Mouse (Mus musculus): ENCODE data around the gene Wiz. TPM values are rescaled to one million over a fixed set of nuclear protein-coding genes. Genes with fewer than 3 reads are reported as not detected.

The Wiz gene
- total RNA-seq, 1 experiment from 2014 or later: 58.3 TPM

Small RNA genes lying within 50 kb of the gene (microRNA-seq; reads per million reads assigned to microRNA genes)
- gene Gm22201: 0 reads per million in 2 experiments

Other genes with a start within 250 kb of the Wiz start
- gene Notch3, start 222.6 kb downstream of the Wiz start, total RNA-seq (2021): 11.3 and 11.8 TPM in 2 replicates
- not detected in 2 replicates for gene Ephx3, start 199.9 kb downstream of the Wiz start, total RNA-seq (2021)
- 122 and 143 TPM in 2 replicates for gene Brd4, start 104.7 kb downstream of the Wiz start, total RNA-seq (2021)
- gene Akap8, start 68.2 kb downstream of the Wiz start, total RNA-seq (2021): 85.2 and 89.0 TPM in 2 replicates
- 163 and 192 TPM in 2 replicates for gene Akap8l, start 38.8 kb downstream of the Wiz start, total RNA-seq (2021)
- gene Rasal3, start 14.1 kb upstream of the Wiz start, total RNA-seq (2021): 0.57 and 1.2 TPM in 2 replicates
- gene Pglyrp2, start 34.7 kb upstream of the Wiz start, total RNA-seq (2021): 0.12 and 0.57 TPM in 2 replicates
- not detected in 2 replicates for gene Cyp4f39, start 63.3 kb upstream of the Wiz start, total RNA-seq (2021)
- gene Cyp4f17, start 116.6 kb upstream of the Wiz start, total RNA-seq (2021): 8.3 and 9.4 TPM in 2 replicates
- gene Cyp4f16, start 147.1 kb upstream of the Wiz start, total RNA-seq (2021): 10.0 and 16.1 TPM in 2 replicates
- not detected in 2 replicates for gene Cyp4f37, start 231.9 kb upstream of the Wiz start, total RNA-seq (2021)